Mouse (Mus musculus) ES-E14 (cell line): ENCODE results near the gene Cmtm2a. TPM values are rescaled to one million over a fixed set of nuclear protein-coding genes. Genes with fewer than 3 reads are reported as not detected.
"Not testable (repeated sequence)": the region's sequence is repeated elsewhere in the genome, so short reads cannot be mapped to it uniquely, and the experiment has no call there.

Experiments
- DNase-seq: peaks from one replicate; pipeline ENCODE4 v3.0.0-alpha.2; 2013; ENCODE audit warnings: low read depth, low spot score
- H3K27ac ChIP-seq: 2 replicates; pipeline ENCODE4 v1.5.1; 2012; ENCODE audit warnings: low read depth, mild to moderate bottlenecking, low read length, moderate library complexity, mixed read lengths; ENCODE audit not compliant: poor library complexity, insufficient read depth, severe bottlenecking
- H3K36me3 ChIP-seq: 2 replicates; pipeline ENCODE4 v1.6.1; 2012; ENCODE audit warnings: mild to moderate bottlenecking, low read length, moderate library complexity, mixed read lengths; ENCODE audit not compliant: control insufficient read depth, poor library complexity, insufficient read depth, severe bottlenecking
- H3K4me1 ChIP-seq, 2 experiments: fragments of 150-350 bp in 1 of 2; sonication (generic) in 1 of 2; 2 replicates each; pipeline ENCODE4 v1.6.1; 2012; ENCODE audit warnings: low read length in 2 of 2, mild to moderate bottlenecking in 1 of 2, mixed read lengths in 1 of 2; ENCODE audit not compliant: control insufficient read depth in 2 of 2, insufficient read depth in 2 of 2, poor library complexity in 1 of 2
- H3K4me3 ChIP-seq, 2 experiments: fragments of 150-350 bp in 1 of 2; sonication (generic) in 1 of 2; 2 replicates each; pipeline ENCODE4 v1.5.1; 2012; ENCODE audit warnings: low read length in 2 of 2, low read depth in 1 of 2, mild to moderate bottlenecking in 1 of 2, mixed read lengths in 1 of 2; ENCODE audit not compliant: insufficient read depth in 1 of 2, poor library complexity in 1 of 2, severe bottlenecking in 1 of 2
- H3K9ac ChIP-seq: 2 replicates; pipeline ENCODE4 v1.6.1; 2012; ENCODE audit warnings: low read depth, mild to moderate bottlenecking, low read length, mixed read lengths; ENCODE audit not compliant: poor library complexity, insufficient read depth, severe bottlenecking
- H3K9me3 ChIP-seq: fragments of 150-350 bp; sonication (generic); 2 replicates; pipeline ENCODE4 v1.6.1; 2012; ENCODE audit warnings: low read depth, mild to moderate bottlenecking, low read length; ENCODE audit not compliant: control insufficient read depth, insufficient read depth
- CHD2 ChIP-seq: IDR thresholded peaks from 2 replicates; pipeline ENCODE4 v1.6.1; 2014; ENCODE audit warnings: mild to moderate bottlenecking, low read depth, low read length, inconsistent platforms
- HCFC1 ChIP-seq: IDR thresholded peaks from 2 replicates; pipeline ENCODE4 v1.6.1; 2012; ENCODE audit warnings: low read length, inconsistent platforms, borderline replicate concordance; ENCODE audit not compliant: insufficient read depth
- MAFK ChIP-seq: IDR thresholded peaks from 2 replicates; pipeline ENCODE4 v1.6.1; 2014; ENCODE audit warnings: mild to moderate bottlenecking, low read depth, low read length, inconsistent platforms; ENCODE audit not compliant: insufficient read depth
- ZC3H11A ChIP-seq: IDR thresholded peaks from 2 replicates; pipeline ENCODE4 v1.6.1; 2012; ENCODE audit warnings: low read depth, mild to moderate bottlenecking, inconsistent platforms, low read length, borderline replicate concordance
- ZNF384 ChIP-seq: IDR thresholded peaks from 2 replicates; pipeline ENCODE4 v1.6.1; 2012; ENCODE audit warnings: low read depth, low read length, inconsistent platforms
- in situ Hi-C, 2 experiments: fragments of 600-800 bp; cut with MboI; formaldehyde crosslinking; loops; one replicate each; pipeline ENCODE4 v1.15.1; 2025; ENCODE audit warnings: low sequenced_read_pairs in 2 of 2, inconsistent platforms in 1 of 2; ENCODE audit not compliant: unreplicated experiment in 2 of 2
- total RNA-seq: library from RNA; depleted of rRNA; stranded (reverse); fragments of 300-350 nt; gene quantifications from 2 replicates; pipeline ENCODE4 v1.2.3, GENCODE M21; 2012

Cmtm2a gene
- total RNA-seq, 1 experiment: not detected

GRCm38 (mm10) chr8:104294396-104294795 is 1.4 kb upstream of the Cmtm2a start:
- Histone ChIP-seq H3K4me1 (no peaks in the 10 kb centered on the region), H3K36me3 (no peaks in the 10 kb centered on the region), H3K27ac (no peak overlapping the region), H3K9ac (no peak overlapping the region), H3K4me3 (no peak overlapping the region), H3K9me3 (no peaks in the 10 kb centered on the region)
- in situ Hi-C loops: no loop called here
- no peak for TF ChIP-seq HCFC1
- TF ChIP-seq MAFK: no peak
- no peak for TF ChIP-seq CHD2
- no peak for TF ChIP-seq ZNF384
- no peak for TF ChIP-seq ZC3H11A
- no peak for DNase-seq

GRCm38 (mm10) chr8:104268937-104269440 is 24.0 kb downstream of the Cmtm2a start:
- Histone ChIP-seq H3K9ac (no peak overlapping the region), H3K36me3 (peaks cover under 1% of the 10 kb centered on the region; the same call in 1 of the 2 replicates), H3K27ac (no peak overlapping the region), H3K9me3 (peaks cover 1% of the 10 kb centered on the region; the same call in 1 of the 2 replicates), H3K4me1 (no peaks in the 10 kb centered on the region), H3K4me3 (no peak overlapping the region)
- in situ Hi-C loops: no loop called here
- no peak for DNase-seq
- TF ChIP-seq CHD2 (no peak), HCFC1 (no peak), ZC3H11A (no peak), MAFK (no peak), ZNF384 (no peak)

- no peak overlapping the region for H3K4me3 ChIP-seq
- TF ChIP-seq ZNF384: no peak
- TF ChIP-seq HCFC1: no peak
- TF ChIP-seq ZC3H11A: no peak
- no peak for TF ChIP-seq MAFK
- TF ChIP-seq CHD2: no peak
These were observed 24.6 kb downstream of the Cmtm2a start for GRCm38 (mm10) chr8:104268368-104268767.

GRCm38 (mm10) chr8:104264271-104264935 is 28.6 kb downstream of the Cmtm2a start:
- H3K4me1 ChIP-seq, H3K9me3 ChIP-seq, H3K9ac ChIP-seq, H3K36me3 ChIP-seq, H3K27ac ChIP-seq, DNase-seq, in situ Hi-C loops, H3K4me3 ChIP-seq: not testable (repeated sequence)

More at GRCm38 (mm10) chr8:104268368-104268767, 24.6 kb downstream of the Cmtm2a start:
- Histone ChIP-seq H3K27ac (no peak overlapping the region), H3K9ac (no peak overlapping the region), H3K4me1 (no peaks in the 10 kb centered on the region), H3K9me3 (peaks cover 1% of the 10 kb centered on the region; the same call in 1 of the 2 replicates), H3K36me3 (peaks cover 3% of the 10 kb centered on the region)
- no peak for DNase-seq
- in situ Hi-C loops: no loop called here

GRCm38 (mm10) chr8:104261802-104262201 is 31.2 kb downstream of the Cmtm2a start:
- DNase-seq, H3K27ac ChIP-seq, H3K9ac ChIP-seq, H3K9me3 ChIP-seq, in situ Hi-C loops, H3K4me3 ChIP-seq, H3K36me3 ChIP-seq, H3K4me1 ChIP-seq: not testable (repeated sequence)
